Mouse (Mus musculus): ENCODE data around the gene P2rx3. TPM values are rescaled to one million over a fixed set of nuclear protein-coding genes. Genes with fewer than 3 reads are reported as not detected.
A peak's percentile ranks its signal among the peaks of the same experiment; 100 is the strongest.

Gene P2rx3
- 40.0 and 51.0 TPM in 2 replicates for polyA plus RNA-seq (2016; fragmentation: Nextera tagmentation; extraction: Ambion mirVana)

- H3K27me3 ChIP-seq (replicated peaks), result no peaks in the 10 kb centered on the region
- peak within 1 kb of the TSS; percentile 72 for H3K4me2 ChIP-seq (replicated peaks)
- H3K9ac ChIP-seq, result peak within 1 kb of the TSS; percentile 80
- H3K4me3 ChIP-seq, result peak within 1 kb of the TSS; percentile 68
- H3K36me3 ChIP-seq, result peaks cover 31% of the 10 kb centered on the region
- 1% methylated on average over 66 of the region's 66 CpGs for WGBS
- peaks cover 14% of the 10 kb centered on the region; the same call in 1 of the 2 replicates for H3K4me1 ChIP-seq
- peak; percentile 95 for ATAC-seq (ENCODE audit: low FRiP score, low read depth)
- no peaks in the 10 kb centered on the region for H3K9me3 ChIP-seq
- H3K27ac ChIP-seq, result peak within 1 kb of the TSS; percentile 83
Observed at GRCm38 (mm10) chr2:85037047-85038026, at the start of gene P2rx3, which contains the start of gene Ssrp1. Gene P2rx3, minus strand, starts transcription at chr2:85037462. Gene Ssrp1, plus strand, starts transcription at chr2:85037234.

- H3K4me3 ChIP-seq, result no peak overlapping the region
- H3K4me1 ChIP-seq, result no peaks in the 10 kb centered on the region
- H3K27me3 ChIP-seq (replicated peaks), result no peaks in the 10 kb centered on the region
- H3K36me3 ChIP-seq, result peaks cover 35% of the 10 kb centered on the region
- H3K9ac ChIP-seq, result no peak overlapping the region
- no peak for ATAC-seq (ENCODE audit: low FRiP score, low read depth)
- no peaks in the 10 kb centered on the region for H3K9me3 ChIP-seq
- H3K27ac ChIP-seq, result no peak overlapping the region
- H3K4me2 ChIP-seq (replicated peaks), result no peak overlapping the region
- WGBS, result 89% methylated on average over 5 of the region's 5 CpGs
Observed at GRCm38 (mm10) chr2:85073751-85074150, 36.5 kb upstream of the P2rx3 start.

GRCm38 (mm10) chr2:85071921-85072320 is 34.7 kb upstream of the P2rx3 start:
- no peak for ATAC-seq (ENCODE audit: low FRiP score, low read depth)
- Histone ChIP-seq H3K36me3 (peaks cover 35% of the 10 kb centered on the region), H3K9ac (no peak overlapping the region), H3K27me3 (replicated peaks) (no peaks in the 10 kb centered on the region), H3K27ac (no peak overlapping the region), H3K4me2 (replicated peaks) (no peak overlapping the region), H3K4me3 (no peak overlapping the region), H3K4me1 (no peaks in the 10 kb centered on the region), H3K9me3 (no peaks in the 10 kb centered on the region)
- 91% methylated on average over 5 of the region's 5 CpGs for WGBS

GRCm38 (mm10) chr2:85070086-85070485 is 32.8 kb upstream of the P2rx3 start:
- Histone ChIP-seq H3K4me3 (no peak overlapping the region), H3K36me3 (peaks cover 40% of the 10 kb centered on the region), H3K4me2 (replicated peaks) (no peak overlapping the region), H3K27ac (no peak overlapping the region), H3K9me3 (no peaks in the 10 kb centered on the region), H3K27me3 (replicated peaks) (no peaks in the 10 kb centered on the region), H3K9ac (no peak overlapping the region), H3K4me1 (no peaks in the 10 kb centered on the region)
- no peak for ATAC-seq (ENCODE audit: low FRiP score, low read depth)
- WGBS, result 65% methylated on average over 15 of the region's 15 CpGs

GRCm38 (mm10) chr2:85068626-85069025 is 31.4 kb upstream of the P2rx3 start:
- Histone ChIP-seq H3K36me3 (peaks cover 48% of the 10 kb centered on the region), H3K4me2 (replicated peaks) (no peak overlapping the region), H3K27me3 (replicated peaks) (no peaks in the 10 kb centered on the region), H3K27ac (no peak overlapping the region), H3K9me3 (no peaks in the 10 kb centered on the region), H3K4me1 (no peaks in the 10 kb centered on the region), H3K4me3 (no peak overlapping the region), H3K9ac (no peak overlapping the region)
- ATAC-seq (ENCODE audit: low FRiP score, low read depth), result no peak
- WGBS, result 84% methylated on average over 2 of the region's 2 CpGs

GRCm38 (mm10) chr2:85067903-85068625 is 30.8 kb upstream of the P2rx3 start:
- Histone ChIP-seq H3K9ac (no peak overlapping the region), H3K27me3 (replicated peaks) (no peaks in the 10 kb centered on the region), H3K27ac (no peak overlapping the region), H3K36me3 (peaks cover 53% of the 10 kb centered on the region), H3K4me3 (no peak overlapping the region), H3K4me1 (no peaks in the 10 kb centered on the region), H3K9me3 (no peaks in the 10 kb centered on the region), H3K4me2 (replicated peaks) (no peak overlapping the region)
- ATAC-seq (ENCODE audit: low FRiP score, low read depth), result no peak
- 86% methylated on average over 10 of the region's 10 CpGs for WGBS

GRCm38 (mm10) chr2:85066937-85067336 is 29.7 kb upstream of the P2rx3 start:
- H3K36me3 ChIP-seq, result peaks cover 53% of the 10 kb centered on the region
- H3K9ac ChIP-seq, result no peak overlapping the region
- H3K4me3 ChIP-seq, result no peak overlapping the region
- no peaks in the 10 kb centered on the region for H3K4me1 ChIP-seq
- H3K4me2 ChIP-seq (replicated peaks), result no peak overlapping the region
- 92% methylated on average over 5 of the region's 5 CpGs for WGBS
- H3K9me3 ChIP-seq, result no peaks in the 10 kb centered on the region
- H3K27ac ChIP-seq, result no peak overlapping the region
- H3K27me3 ChIP-seq (replicated peaks), result no peaks in the 10 kb centered on the region
- no peak for ATAC-seq (ENCODE audit: low FRiP score, low read depth)

- 85% methylated on average over 12 of the region's 12 CpGs for WGBS
Observed at GRCm38 (mm10) chr2:85065141-85065875, 28.0 kb upstream of the P2rx3 start.

GRCm38 (mm10) chr2:85061107-85061541 is 23.9 kb upstream of the P2rx3 start:
- WGBS, result 36% methylated on average over 10 of the region's 10 CpGs
- Histone ChIP-seq H3K4me3 (no peak overlapping the region), H3K27ac (no peak overlapping the region), H3K27me3 (replicated peaks) (no peaks in the 10 kb centered on the region), H3K9me3 (no peaks in the 10 kb centered on the region), H3K9ac (0 out of 2 replicates have a peak overlapping the region, but pooled peaks have one; percentile 35), H3K4me2 (replicated peaks) (peak overlapping the region; percentile 41), H3K36me3 (peaks cover 81% of the 10 kb centered on the region), H3K4me1 (peaks cover 10% of the 10 kb centered on the region)
- ATAC-seq (ENCODE audit: low FRiP score, low read depth), result peak; percentile 9; the same call in 1 of the 2 replicates

More at GRCm38 (mm10) chr2:85065141-85065875, 28.0 kb upstream of the P2rx3 start:
- no peaks in the 10 kb centered on the region for H3K27me3 ChIP-seq (replicated peaks)
- no peak overlapping the region for H3K4me3 ChIP-seq
- ATAC-seq (ENCODE audit: low FRiP score, low read depth), result no peak
- H3K27ac ChIP-seq, result no peak overlapping the region
- no peak overlapping the region for H3K9ac ChIP-seq
- peaks cover 7% of the 10 kb centered on the region for H3K4me1 ChIP-seq
- H3K36me3 ChIP-seq, result peaks cover 42% of the 10 kb centered on the region
- no peak overlapping the region for H3K4me2 ChIP-seq (replicated peaks)
- H3K9me3 ChIP-seq, result no peaks in the 10 kb centered on the region

GRCm38 (mm10) chr2:85060591-85061060 is 23.4 kb upstream of the P2rx3 start:
- H3K4me2 ChIP-seq (replicated peaks), result peak overlapping the region; percentile 41
- 17% methylated on average over 11 of the region's 11 CpGs for WGBS
- H3K4me1 ChIP-seq, result peaks cover 10% of the 10 kb centered on the region
- no peaks in the 10 kb centered on the region for H3K27me3 ChIP-seq (replicated peaks)
- peak; percentile 19; the same call in 1 of the 2 replicates for ATAC-seq (ENCODE audit: low FRiP score, low read depth)
- peaks cover 82% of the 10 kb centered on the region for H3K36me3 ChIP-seq
- H3K9ac ChIP-seq, result 0 out of 2 replicates have a peak overlapping the region, but pooled peaks have one; percentile 35
- H3K4me3 ChIP-seq, result no peak overlapping the region
- H3K27ac ChIP-seq, result no peak overlapping the region
- no peaks in the 10 kb centered on the region for H3K9me3 ChIP-seq

GRCm38 (mm10) chr2:85059677-85060076 is 22.4 kb upstream of the P2rx3 start:
- ATAC-seq (ENCODE audit: low FRiP score, low read depth), result no peak
- Histone ChIP-seq H3K27ac (no peak overlapping the region), H3K4me2 (replicated peaks) (no peak overlapping the region), H3K36me3 (peaks cover 88% of the 10 kb centered on the region), H3K4me1 (peaks cover 10% of the 10 kb centered on the region), H3K9ac (no peak overlapping the region), H3K4me3 (no peak overlapping the region), H3K27me3 (replicated peaks) (no peaks in the 10 kb centered on the region), H3K9me3 (no peaks in the 10 kb centered on the region)
- 95% methylated on average over 6 of the region's 6 CpGs for WGBS

Data from neural tube, embryonic 12.5 days (tissue).